Mouse (Mus musculus) gastrocnemius, postnatal 10 days (tissue): ENCODE results near the gene L3mbtl1. TPM values are rescaled to one million over a fixed set of nuclear protein-coding genes. Genes with fewer than 3 reads are reported as not detected.
A peak's percentile ranks its signal among the peaks of the same experiment; 100 is the strongest.
"Not testable (repeated sequence)": the region's sequence is repeated elsewhere in the genome, so short reads cannot be mapped to it uniquely, and the experiment has no call there.

Experiments
- DNase-seq: peaks from one replicate; pipeline ENCODE4 v3.0.0; 2021; ENCODE audit warnings: mixed read lengths
- long read RNA-seq, 2 experiments: library from polyadenylated mRNA; stranded (forward); transcript quantifications; one replicate each; pipeline ENCODE4 v2.0.0; 2021
- total RNA-seq, 2 experiments: library from RNA; stranded (reverse); gene quantifications; 2 replicates each; pipeline ENCODE4 v1.2.3; 2021

Gene L3mbtl1
- total RNA-seq = under 1 TPM; 0.33 to 0.45 TPM
- long read RNA-seq, experiment 1 = 0 reads
- long read RNA-seq, experiment 2 = 0 reads

DNA sequence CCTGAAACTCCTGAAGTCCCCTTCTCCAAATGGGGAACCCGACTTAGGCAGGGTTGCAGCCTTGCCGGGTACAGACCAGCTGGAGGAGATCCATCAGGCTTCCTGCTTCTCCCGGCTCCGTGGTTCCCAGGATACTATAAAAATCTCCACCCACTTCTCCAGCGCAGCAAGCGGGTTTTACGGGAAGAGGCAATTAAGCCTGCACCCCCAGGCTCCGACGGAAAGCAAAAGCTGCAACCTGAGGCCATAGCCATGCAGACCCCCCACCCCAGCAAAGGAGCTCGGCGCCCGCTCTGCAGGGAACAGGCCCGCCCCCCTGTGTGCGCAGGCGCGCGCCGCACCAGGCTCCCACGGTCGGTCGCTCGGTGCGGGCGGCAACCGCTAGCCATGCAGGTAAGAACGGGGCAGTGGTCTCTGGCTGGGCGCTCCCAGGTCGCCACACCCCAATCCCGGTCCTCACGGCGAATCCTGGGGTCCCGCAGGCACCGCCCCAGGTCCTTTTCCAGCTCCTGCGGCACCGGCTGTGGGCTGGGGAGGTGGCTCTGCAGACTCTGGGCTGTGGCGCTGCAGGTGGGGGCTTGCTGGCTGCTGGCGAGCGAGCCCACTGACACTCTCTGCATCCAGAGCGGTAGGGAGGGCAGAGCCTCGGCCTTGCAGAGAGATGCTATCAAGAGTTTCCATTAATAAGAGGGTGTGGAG lies at the start of gene L3mbtl1:
Gene L3mbtl1, plus strand, starts transcription at position 325 of the 699 bp plus-strand sequence.
- peak; percentile 33 for DNase-seq

DNA sequence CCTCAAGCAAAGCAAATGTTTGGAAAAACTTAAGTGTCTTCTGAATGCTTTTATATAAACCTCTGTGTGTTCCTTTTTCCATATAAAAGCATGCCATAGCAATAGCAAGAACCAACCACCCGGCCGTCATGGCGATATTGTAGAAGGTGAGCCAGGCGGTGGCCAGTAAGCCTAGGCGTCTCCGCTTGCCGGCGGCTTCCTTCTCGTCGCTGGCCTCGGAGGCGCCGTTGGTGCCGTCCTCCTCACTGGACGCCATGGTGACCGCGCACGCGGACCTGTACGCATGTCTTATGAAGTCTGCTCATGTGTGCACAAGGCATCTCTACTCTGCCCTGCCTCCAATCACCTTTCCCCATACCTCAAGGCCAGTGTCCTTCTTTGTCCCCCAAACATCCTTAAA lies 44.0 kb upstream of the L3mbtl1 start:
- not testable (repeated sequence) for DNase-seq

DNA sequence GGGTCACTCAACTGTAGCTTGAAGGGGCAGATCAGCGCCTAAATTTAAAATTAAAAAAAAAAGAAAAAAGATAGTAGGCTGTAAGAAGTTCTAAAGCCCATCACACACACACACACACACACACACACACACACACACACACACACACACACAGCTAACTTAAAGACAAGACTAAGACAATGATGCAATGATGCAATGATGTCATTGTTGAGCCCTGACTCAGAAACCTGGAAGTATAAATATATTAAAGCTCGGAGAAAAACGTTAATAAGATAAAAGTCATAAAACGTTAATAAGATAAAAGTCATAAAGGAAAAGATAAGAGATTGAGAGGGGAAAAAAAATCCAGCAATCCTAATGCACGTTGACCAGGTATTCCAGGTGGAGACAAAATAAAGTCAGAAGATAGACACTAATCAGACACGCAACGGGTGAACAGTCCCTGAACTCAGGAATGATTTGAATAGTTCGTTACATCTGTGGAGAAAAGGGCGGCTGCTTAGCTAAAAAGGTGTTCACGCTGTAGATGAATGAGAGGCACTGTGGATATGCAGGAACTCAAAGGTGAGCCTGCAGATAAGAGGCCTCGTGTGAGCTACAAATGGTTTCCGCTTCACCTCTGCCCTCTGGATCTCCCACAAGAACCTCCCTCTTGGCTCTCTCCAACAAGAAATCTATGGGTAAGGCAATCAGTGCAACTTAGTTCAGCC lies 43.2 kb upstream of the L3mbtl1 start:
- no peak for DNase-seq

DNA sequence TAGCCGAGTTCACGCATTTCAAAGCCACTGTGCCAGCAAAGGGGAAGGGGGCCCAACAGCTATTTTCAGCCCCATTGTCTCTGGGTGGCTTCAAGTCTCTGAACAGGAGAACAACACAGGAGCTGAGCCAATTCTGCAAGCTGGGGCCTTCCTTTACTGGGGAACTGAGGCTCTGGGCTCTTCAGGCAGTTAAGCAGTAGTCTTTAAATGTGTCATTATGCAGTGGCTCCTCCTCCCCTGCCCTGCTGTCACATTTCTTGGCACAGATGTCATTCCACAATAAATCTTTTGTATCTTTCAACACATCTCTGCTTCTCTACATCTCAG lies 42.7 kb upstream of the L3mbtl1 start:
- no peak for DNase-seq

DNA sequence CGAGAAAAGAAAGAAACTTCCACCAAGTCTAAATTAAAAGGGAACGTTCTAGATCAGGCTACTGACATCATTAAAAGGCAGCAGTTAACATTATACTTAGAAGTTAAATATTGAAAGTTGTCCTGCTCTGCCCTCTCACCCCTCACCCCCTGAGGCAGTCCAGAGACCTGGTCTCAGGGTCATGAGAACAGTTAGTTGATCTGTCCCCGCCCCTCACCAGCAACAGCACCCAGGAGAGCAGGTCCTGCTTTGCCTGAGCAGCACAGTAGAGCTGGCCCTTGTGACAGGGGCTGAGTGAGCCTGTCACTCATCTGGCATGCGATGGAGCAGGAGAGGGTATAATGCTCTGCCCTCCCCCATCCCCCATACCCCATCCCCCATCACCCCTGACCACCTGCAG lies 37.4 kb upstream of the L3mbtl1 start:
- no peak for DNase-seq

DNA sequence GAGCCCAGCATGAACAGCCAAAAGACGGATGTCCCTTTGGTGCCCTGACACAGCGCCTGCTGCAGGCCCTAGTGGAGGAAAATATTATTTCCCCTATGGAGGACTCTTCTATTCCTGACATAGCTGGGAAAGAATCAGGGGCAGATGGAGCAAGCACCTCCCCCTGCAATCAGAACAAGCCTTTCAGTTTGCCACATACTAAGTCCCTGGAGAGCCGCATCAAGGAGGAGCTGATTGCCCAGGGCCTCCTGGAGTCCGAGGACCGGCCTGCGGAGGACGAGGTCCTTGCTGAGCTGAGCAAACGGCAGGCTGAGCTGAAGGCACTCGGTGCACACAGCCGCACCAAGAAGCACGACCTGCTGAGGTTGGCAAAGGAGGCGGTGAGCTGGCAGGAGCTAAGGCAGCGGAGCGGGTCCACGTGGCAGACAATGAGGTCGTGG lies 35.2 kb upstream of the L3mbtl1 start:
- DNase-seq = no peak

DNA sequence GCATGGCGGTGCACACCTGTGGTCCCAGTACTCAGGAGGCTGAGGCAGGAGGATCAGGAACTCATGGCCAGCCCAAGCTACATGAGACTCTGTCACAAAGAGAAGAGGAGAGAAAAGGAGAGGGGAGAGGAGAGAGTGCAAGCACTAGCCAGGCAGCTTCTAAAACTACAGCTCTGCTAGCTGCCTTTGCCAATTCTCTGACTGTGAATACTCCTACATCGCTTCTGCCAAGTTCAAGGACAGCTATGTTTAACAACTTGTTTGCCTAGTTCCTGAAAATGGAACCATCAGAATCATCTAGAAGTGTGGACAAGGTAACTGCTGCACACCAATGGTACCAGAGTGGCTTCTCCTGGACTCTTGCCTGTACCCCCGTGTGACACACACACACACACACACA lies 29.2 kb upstream of the L3mbtl1 start:
- DNase-seq = no peak

DNA sequence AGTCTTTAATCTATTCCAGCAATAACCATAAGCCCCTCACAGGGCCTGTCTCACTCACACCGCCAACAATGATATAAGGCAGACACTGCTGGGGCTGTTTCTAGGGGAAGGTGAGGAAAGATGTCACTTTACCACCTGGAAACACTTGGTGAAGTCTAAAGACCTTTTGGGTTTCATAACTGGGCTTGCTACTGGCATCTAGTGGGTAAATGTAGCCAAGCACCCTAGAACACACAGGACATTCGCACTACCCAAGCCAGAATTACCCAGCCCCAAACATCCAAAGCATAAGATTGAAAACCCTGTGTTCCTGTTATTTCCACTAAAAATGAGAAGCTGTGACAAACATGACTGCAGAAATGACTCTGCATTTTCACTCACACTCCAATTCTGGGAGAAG lies 28.8 kb upstream of the L3mbtl1 start:
- DNase-seq = no peak

DNA sequence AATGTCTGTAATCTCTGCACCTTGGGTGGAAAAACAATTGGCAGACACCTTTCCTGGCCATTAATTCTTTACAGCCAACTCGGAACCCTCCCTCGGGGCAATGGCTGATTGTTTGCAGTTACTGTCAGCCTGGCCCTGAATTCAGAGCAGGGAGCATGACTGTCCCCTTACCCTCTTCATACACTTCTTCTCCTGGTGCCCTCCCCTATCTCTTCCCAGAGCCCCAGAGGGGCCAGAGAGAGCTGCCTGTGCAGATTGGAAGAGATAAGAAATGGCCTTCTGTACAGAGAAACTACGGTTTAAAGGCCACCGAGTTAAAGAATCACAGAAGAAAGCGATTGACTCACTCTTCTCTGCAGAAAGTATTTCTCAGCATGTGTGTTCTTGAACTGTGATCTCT lies 23.3 kb upstream of the L3mbtl1 start:
- DNase-seq = no peak

DNA sequence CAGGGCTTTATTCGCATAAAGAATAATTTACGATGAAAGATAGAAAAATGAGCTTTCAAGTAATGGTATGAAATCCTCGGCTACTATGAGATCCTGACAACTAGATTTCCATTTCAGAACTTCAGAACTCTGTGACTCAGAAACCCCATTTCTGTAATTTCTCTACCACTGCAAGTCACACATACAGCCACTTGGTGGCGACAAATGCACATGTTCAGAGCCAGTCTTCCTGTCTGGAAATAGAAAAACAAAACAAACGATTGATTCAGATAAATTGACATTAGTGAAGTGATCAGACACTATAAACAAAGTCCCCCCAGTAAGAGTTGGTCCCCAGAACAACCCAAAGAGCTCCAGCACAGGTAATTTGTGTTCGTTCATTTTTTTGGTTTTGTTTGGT lies 21.1 kb upstream of the L3mbtl1 start:
- DNase-seq = no peak

DNA sequence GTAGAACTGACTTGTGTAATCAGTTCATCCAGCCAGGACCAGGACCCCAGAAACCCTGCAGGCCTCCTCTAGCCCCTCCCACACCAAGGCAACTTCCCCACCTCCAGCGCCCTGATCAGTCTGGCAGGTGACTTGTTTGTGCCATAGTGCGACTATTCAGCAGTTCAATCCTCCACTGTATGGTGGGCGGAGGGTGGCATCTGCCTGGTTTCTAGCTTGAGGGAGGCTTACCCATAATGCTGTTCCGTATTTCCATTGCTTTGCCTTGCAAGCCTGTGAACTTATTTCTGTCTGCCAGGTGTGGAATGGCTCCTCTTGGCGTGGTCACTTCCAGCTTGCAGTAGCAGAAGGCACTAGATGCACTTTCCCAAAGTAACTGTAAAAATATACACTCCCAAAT lies 20.4 kb upstream of the L3mbtl1 start:
- no peak for DNase-seq

DNA sequence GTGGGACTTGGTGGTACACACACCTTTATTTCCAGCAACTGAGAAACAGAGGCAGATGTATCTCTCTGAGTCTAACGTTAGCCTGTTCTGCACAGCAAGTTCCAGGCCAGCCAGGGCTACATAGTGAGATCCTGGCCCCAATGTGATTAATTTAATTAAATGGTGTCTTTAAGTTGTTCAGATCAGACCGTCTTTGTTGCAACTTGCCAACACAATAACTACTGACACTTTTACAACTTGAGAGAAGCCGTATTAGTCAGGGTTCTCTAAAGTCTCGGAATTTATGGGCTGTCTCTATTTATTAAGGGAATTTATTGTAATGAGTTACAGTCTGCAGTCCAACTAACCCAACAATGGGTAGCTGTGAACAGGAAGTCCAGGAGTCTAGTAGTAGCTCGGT lies 19.1 kb upstream of the L3mbtl1 start:
- no peak for DNase-seq

DNA sequence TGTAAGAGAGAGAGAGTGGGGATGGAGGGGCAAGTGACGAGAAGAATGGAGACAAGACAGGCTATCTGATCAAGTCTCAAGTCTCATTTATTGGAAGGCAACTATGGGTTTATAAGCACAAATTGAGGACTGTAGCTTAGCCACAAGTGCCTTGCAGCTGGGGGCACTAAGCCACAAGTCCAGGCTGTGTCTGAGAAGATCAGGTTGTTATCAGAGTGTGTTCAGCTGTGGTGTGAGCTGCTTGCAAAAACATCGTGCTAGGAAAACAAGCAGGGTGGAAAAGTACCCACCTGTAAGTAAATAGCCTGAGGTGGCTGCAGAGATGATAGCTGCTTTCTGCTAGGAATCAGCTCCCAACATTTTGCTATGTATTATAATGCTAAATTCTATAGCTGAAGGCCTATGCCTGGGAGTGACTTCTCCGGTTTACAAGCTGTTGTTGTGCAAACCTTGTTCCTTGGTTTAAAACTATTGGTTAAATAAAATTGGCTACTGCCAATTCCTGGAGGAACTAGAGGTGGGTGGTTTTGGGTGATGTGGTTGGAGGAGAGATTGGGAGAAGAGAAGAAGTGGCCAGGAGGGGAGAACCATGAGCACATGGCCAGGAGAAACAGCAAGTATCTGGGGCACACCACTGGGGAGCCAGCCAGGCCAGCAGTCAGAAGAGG lies 15.2 kb upstream of the L3mbtl1 start:
- no peak for DNase-seq

DNA sequence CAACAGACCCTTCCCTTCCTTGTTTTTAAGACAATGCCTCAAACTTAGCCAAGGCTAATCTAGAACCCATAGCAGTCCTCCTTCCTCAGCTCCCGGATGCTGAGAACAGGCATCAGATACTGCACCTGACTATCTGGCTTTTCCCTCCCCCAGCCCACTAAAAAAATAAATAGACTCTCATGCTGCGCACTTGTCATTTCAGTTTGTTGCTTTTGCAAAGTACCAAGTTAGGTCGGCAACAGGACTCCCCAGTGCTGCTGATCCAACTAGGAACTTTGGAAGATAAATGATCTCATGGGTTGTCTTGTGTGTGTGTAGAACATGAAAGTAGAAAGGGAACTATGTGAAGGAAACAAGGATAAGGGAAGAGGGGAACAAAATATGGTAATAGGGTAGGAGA lies 13.6 kb upstream of the L3mbtl1 start:
- DNase-seq = no peak

DNA sequence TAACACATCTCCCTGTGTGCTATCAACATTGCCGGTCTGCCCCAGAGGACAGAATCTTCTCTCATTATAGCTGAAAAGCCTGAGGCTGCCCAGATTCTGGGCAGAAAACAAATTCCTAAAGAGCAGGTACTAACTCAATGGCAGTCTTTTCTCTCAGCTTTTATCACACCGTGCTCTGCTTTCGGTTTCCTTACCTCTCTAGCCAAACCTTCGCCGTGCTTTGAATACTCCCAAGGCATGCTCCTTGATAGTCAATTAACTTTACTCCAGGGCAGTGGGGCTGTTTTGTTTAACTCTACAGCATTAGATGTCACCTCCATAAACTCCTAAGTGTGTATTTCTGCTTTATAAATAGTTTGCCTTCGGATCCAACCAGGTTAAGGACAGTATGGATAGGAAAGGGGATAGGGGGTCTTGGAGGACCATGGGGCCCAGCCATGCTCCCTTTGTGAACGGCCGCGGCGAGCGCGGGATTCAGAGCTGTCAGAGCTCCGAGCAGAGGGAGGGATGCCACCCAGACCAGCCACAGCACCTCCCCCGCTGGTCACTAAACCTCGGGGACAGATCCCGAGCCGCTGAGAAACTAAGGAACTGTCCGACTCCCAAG lies 12.7 kb upstream of the L3mbtl1 start:
- DNase-seq = no peak

DNA sequence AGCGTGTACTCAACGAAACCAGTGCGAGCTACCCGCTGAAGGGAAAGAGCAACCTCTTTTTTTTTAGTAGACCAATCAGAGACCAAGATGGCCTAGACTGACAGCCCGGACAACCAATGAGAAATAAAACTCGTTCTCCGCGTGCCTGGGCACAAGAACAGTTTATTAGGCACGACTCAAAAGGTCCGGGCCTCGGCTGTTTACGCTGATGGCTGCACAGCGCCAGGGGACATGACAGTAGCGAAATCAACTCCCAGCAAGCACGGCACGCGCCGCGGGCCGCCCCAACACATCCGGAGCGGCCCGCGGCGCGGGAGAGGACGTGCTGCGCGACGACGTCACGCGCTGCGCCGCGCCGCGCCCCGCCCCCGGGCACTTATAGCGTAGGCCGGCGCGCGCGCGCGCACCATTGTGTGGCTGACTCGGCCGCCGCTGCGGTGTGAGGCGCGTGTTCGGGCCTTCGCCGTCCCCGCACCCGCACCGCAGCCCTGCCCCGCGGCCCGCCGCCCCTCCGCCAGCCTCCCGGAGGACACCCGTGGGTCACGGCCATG lies 12.1 kb upstream of the L3mbtl1 start, which contains the start of gene Srsf6:
Gene Srsf6, plus strand, starts transcription at position 406 of the 551 bp plus-strand sequence.
- DNase-seq = peak; percentile 93

DNA sequence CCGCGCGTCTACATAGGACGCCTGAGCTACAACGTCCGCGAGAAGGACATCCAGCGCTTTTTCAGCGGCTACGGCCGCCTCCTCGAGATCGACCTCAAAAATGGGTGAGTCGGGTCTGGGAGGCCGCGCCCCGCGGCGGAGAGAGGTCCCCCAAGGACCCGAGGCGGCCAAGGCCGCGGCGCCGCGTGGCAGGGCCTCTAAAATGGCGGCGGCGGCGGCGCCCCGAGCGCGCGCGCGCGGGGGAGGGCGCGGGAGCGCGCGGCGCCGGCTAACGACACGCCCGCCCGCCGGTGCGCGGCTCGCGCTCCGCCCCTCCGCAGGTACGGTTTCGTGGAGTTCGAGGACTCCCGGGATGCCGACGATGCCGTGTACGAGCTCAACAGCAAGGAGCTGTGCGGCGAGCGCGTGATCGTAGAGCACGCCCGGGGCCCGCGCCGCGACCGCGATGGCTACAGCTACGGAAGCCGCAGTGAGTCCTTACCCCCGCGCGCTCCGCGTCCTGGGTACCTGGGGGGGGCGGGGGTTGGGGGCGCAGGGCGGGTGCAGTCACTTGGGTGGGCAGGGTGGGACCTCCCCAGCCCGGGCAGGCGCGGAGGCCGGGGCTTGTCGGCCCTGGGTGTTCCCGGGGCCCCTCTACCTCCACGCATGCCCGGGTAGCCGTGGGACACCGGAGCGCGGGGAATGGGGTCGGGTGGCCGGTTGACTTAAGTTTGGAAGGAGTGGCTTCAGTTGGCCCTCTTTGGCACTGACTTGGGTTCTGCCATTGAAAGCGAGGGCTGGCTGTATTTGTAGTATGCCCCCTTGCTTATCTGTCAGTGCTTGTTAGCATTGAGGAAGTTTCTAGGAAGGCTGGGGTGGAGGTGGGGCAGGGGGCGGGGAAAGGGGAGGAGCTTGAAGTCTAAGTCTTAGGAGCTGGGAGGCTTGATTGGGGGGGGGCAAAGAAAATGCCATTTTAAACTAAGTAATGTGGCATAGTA lies 11.3 kb upstream of the L3mbtl1 start:
- peak; percentile 72 for DNase-seq

DNA sequence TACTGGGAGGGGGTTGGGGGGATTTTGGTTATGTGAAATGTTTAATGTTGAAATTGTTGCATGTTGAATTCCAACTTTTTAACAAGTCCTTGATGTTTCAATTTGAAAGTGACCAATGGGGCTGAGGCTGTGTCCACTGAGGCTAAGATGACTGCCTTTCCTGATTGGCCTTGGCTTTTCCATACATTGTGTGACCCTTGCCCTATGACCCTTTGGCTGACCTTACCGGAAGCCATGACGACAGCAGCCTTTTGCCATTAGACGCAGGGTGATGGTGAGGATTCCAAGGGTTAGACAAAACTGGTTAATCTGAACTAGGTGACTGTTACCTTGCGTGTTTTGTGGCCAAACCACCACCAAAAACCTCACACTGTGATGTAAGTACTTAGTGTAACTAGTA lies 10.6 kb upstream of the L3mbtl1 start:
- no peak for DNase-seq

DNA sequence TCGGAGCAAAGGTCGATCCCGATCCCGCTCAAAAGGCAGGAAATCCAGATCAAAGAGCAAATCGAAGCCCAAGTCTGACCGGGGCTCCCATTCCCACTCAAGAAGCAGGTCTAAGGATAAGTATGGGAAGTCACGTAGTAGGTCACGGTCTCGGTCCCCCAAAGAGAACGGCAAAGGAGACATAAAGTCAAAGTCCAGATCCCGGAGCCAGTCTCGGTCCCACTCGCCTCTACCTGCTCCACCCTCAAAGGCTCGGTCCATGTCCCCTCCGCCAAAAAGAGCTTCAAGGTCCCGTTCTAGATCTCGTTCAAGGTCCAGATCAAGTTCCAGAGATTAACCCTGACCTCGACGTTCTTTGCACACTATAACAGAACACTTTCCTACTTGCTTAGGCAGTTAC lies 8.9 kb upstream of the L3mbtl1 start:
- no peak for DNase-seq

DNA sequence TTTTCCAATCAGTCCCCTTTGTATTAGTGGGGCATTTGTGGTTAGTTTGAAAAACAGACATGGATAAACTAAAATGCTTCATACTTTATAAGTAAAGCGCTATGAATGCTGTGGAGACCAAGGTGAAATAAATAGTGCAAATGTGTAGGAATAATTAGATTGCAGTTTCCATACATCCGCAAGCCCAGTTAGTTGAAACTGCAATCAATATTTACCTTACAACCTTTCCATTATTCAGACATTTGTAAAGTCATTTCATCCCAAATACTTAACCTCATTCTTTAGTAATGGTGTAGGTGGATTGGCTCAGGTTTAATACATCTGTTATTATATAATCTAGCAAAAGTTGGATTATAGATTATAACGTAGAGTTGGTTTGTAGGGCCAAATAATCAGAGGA lies 7.6 kb upstream of the L3mbtl1 start:
- DNase-seq = no peak

DNA sequence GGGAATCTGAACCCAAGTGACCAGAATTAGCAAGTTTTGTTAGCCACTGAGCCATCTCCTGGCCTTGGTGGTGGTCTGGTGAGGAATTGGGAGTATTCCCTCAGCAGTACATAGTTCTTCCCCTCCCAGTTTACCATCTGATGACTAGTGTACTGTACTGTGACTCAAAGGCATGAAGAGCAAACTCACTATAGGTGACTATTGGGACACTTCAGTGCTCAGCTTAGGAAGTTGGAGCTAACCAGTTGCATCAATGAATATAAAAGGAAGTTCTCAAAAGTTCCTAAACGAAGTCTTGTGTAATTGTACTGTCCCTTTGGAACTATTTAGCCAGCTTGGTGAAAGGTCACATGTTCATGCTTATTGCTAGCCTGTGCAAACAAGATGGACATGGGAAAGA lies 3.7 kb upstream of the L3mbtl1 start:
- no peak for DNase-seq

DNA sequence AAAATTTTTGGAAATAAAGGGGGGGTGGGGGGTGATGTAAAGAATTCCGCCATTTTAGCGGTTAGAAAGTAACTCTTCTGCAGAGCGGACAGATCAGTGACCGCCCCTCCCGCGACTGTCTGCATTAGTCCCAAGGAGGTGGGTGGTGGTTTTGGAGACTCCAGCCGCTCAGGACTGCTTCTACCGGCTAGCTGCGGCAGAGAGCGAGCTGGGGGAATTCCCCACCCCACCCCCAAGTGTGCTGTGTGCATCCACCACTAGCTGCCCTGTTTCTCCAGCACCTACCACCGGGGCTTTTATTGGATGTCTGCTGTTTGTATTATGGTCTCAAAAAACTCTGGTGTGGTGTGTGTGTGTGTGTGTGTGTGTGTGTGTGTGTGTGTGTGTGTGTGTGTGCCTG lies 659 bp downstream of the L3mbtl1 start:
- DNase-seq = no peak
